Mouse (Mus musculus) gastrocnemius, postnatal 25 days (tissue): ENCODE data around the gene Igfbp7. TPM values are rescaled to one million over a fixed set of nuclear protein-coding genes. Genes with fewer than 3 reads are reported as not detected.

Experiments used
- DNase-seq: peaks from one replicate; pipeline ENCODE4 v3.0.0; 2022
- total RNA-seq, 2 experiments: library from RNA; stranded (reverse); gene quantifications; 1 replicate in 1 of 2; 2 replicates in 1 of 2; pipeline ENCODE4 v1.2.3; 2021

Igfbp7 gene
- total RNA-seq, 2 experiments from 2014 or later, result 105 to 156 TPM

GRCm38 (mm10) chr5:77379434-77380135, 28.3 kb downstream of the Igfbp7 start:
- DNase-seq, result no peak

DNA sequence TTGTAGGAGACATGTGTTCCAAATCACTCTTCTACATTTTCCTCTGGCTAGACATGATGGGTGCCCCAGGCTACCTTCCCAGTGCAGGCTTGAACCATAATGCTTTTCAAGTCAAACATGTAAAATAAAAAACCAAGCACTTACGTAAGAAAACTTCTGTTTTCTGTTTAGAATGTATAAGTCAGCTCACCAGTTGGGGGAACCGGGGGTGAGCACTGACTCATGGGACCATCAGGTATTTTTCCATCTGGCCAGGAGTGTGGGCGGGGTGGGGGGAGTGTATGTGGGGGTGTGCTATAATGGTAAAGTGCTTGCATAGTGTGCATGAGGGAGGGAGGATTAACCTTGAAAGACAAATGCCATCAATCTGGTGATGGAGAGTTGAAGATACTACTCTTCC, 29.8 kb downstream of the Igfbp7 start:
- no peak for DNase-seq

GRCm38 (mm10) chr5:77375546-77375945, 32.3 kb downstream of the Igfbp7 start:
- DNase-seq, result no peak

- DNase-seq, result no peak
Observed at GRCm38 (mm10) chr5:77374945-77375344, 32.9 kb downstream of the Igfbp7 start.

DNA sequence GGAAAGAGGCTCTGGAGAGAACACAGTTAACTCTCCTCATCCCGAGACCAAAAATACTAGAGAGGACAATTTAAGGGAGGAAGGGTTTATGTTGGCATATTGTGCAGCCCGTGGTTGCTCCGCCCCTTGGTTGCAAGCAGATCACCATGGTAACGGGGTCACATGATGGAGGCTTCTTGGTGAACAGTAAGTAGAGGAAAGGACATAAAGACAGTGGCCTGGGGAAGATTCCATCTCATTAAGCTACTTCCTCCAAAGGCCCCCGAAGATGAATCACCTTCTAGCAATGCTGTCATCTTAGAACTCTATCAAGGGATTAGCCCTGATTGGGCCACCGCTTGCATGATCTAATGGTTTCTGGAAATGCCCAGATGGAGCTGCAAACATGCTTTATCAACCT, 35.1 kb downstream of the Igfbp7 start:
- no peak for DNase-seq

DNA sequence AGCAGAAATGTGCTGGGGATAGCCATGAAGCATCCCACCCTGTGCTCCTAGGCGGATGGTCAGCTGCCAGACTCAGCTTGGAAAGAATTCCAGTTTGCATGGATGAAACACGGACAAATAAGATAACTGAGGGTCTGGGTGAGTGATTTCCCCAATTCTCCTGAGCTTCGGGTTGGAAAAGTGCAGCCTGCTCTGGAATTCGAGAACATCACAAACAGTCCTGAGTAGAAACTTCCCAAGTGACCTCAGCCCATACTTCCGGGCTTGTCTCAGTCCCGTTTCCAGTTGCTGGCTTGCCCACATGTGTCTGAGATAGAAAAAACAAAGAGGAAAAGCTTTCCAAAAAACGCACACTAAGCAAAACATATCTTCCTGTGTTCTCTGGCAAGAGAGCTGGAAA, 35.6 kb downstream of the Igfbp7 start:
- peak; percentile 76 for DNase-seq

GRCm38 (mm10) chr5:77370378-77370892, 37.4 kb downstream of the Igfbp7 start:
- DNase-seq, result no peak

- no peak for DNase-seq
Observed at GRCm38 (mm10) chr5:77369394-77369793, 38.4 kb downstream of the Igfbp7 start.

DNA sequence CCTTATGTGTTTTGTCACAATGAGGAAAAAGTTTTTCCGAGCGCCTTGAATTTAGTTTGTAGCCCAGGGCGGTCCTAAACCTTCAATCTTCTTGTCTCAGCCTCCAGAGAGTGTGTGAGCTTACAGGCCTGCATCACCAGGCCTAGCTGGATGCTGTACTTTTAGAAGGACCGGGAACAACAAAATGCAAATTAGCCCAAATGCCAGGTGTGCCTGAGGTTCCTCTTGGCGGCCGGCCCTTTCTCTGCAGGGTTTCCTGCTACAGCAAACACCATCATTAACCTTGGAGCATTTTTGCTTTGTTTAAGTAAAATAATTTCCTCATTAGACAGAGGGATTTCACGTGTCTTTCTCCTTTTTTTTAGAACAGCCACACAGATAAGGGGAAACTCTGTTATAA, 39.6 kb downstream of the Igfbp7 start:
- DNase-seq, result no peak

DNA sequence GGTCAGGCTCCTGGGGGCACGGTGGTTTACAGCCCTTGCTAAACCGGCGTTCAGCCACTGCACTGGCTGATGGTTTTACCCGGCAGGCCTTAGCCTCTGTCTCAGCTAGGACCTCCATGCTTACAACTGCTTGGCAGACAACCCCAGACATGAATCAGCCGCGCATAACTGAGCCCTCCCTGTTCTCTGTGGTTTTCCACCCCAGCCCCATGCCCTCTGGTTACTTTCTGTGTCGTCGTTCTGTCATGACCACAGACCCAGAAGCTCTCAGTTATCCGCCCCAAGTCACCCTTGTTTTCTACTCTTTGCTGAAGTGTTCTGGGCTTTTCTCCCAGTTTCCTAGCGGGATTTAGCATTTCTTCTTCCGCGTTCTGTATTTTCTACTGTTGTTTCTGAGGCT, 40.2 kb downstream of the Igfbp7 start:
- DNase-seq, result no peak

- no peak for DNase-seq
Observed at GRCm38 (mm10) chr5:77367145-77367544, 40.7 kb downstream of the Igfbp7 start.

GRCm38 (mm10) chr5:77366313-77366712, 41.5 kb downstream of the Igfbp7 start:
- DNase-seq, result no peak

- no peak for DNase-seq
Observed at GRCm38 (mm10) chr5:77364443-77365038, 43.3 kb downstream of the Igfbp7 start.

DNA sequence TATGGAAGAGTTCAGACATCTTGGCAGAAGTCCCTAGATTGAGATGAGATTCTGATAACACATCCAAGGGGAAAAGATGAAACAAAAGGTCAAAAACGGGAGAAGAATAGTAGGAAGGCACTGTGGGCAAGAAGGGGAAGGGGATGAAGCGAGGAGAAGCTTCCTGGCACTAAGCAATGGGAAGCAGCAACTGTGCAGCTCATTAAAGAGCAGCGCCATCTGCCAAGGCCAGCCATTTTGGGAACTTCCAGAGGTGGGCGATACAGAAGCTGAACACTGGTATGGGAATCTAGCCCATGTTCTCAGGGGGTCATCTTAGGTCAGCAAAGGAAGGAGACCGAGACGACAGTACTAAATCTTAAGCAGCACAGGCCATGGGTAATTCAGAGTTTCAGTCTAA, 44.2 kb downstream of the Igfbp7 start:
- no peak for DNase-seq

- DNase-seq, result no peak
Observed at GRCm38 (mm10) chr5:77362120-77362519, 45.7 kb downstream of the Igfbp7 start.

GRCm38 (mm10) chr5:77361006-77361405, 46.8 kb downstream of the Igfbp7 start:
- DNase-seq, result no peak

DNA sequence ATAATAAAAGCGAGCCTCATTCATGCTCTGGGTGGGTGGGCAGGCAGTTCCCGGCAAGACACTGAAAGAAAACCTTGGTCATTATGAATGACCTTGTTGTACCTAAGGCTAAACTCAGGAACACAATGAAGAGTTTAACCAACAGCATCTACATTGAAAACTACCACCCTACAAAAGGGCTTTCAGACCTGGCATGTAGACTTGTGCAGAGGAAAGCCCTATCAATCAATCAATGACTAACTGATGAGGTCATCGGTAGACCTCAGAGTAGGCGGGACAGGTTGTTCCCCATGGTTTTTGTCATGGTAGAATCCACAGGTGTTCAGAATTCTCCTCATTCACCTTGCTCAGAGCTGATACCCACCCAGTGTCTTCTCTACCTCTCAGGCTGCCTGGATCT, 47.9 kb downstream of the Igfbp7 start:
- DNase-seq, result no peak

- DNase-seq, result peak; percentile 62
Observed at GRCm38 (mm10) chr5:77358347-77358746, 49.5 kb downstream of the Igfbp7 start.

DNA sequence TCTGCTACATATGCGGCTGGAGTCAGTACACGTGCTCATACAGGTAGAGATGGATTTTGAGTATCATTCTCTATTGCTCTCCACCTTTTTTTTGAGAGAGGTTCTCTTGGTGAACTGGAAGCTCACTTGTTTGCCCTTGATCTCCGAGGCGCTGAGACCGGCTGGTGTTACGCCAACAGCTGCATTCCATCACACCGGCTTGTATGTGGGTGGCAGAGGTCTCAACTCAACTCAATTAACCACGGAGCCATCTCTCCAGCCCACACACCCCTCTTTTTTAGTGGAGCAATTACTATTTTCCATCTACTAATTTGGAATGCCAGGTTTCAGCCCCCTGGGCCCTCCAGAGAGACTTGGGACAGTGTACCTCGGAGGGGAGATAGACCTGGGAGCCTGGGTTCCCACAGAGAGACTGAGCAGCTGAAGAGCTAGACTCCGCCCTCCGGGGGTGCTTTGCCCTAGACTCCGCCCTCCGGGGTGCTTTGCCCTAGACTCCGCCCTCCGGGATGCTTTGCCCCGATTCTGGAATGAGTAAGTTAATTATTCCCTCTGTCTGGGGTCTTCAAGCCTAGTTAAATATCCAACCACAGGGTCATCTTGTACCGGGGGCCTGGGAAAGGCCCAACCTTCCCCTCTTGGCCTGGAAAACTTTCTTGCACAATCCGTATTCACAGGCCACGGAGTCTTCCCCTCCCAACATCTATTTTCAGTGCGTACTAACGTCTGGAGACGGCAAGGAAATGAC, 50.3 kb downstream of the Igfbp7 start:
- DNase-seq, result peak; percentile 77

- no peak for DNase-seq
Observed at GRCm38 (mm10) chr5:77355307-77356265, 52.3 kb downstream of the Igfbp7 start.

DNA sequence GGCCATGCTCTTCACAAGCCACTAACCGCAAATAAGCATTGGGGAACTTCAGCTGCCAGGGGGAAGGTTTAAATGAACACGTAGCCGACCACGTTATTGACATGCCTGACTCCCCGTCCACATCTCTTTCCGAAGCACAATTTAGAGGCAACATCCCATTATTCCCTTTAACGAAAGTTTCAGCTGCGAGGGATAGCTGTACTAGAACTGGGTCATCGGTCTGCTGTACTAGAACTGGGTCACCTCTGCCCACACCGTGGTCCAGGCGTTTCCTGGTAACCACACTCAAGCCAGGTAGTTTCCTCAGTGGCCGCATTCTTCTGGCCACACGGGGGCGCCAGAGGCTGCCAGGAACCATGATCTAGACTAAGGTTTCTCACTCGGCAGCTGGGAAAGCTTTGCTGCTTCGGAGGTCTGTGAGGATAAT, 53.5 kb downstream of the Igfbp7 start:
- DNase-seq, result peak; percentile 69

DNA sequence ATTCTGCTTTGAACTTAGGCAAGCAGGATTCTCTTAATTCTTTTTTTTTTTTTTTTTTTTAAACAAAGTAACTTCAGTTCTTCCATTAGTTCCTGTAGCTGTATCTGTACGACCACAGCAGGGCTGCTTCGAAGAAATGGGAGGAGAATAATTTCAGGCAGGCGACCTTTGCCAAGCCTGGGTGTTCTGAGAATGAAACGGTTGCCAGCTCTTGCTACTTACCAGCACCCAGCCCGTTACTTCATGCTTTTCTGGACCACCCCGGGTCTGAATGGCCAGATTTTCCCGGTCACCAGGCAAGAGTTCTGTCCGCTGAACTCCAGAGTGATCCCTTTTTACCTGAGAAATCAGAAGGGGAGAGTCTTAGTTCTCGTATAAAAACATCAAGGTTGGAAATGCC, 56.1 kb downstream of the Igfbp7 start:
- DNase-seq, result no peak
